Mouse (Mus musculus) spleen, adult 2 months (tissue): ENCODE measurements at regions not wholly inside any gene's neighbourhood (a gene's known extent, or its start where the extent isn't known, plus 50 kb on each side); places are given as distances from the start of the nearest gene placed in this dataset.

Source experiments
- DNase-seq, 2 experiments: peaks; one replicate each; pipeline versions ENCODE4 v3.0.0 to v3.0.0-alpha.2; 2012 to 2021; ENCODE audit warnings: low spot score in 2 of 2, low read depth in 1 of 2
- H3K27ac ChIP-seq: fragments of 200-500 bp; 2 replicates; pipeline ENCODE4 v1.5.1; 2012; ENCODE audit warnings: low read length, inconsistent platforms; ENCODE audit not compliant: insufficient read depth
- H3K27me3 ChIP-seq: fragments of 200-500 bp; 2 replicates; pipeline ENCODE4 v1.6.1; 2012; ENCODE audit warnings: mild to moderate bottlenecking, moderate library complexity, low read length, inconsistent platforms; ENCODE audit not compliant: control insufficient read depth, insufficient read depth
- H3K36me3 ChIP-seq: fragments of 200-500 bp; 2 replicates; pipeline ENCODE4 v1.6.1; 2012; ENCODE audit warnings: mild to moderate bottlenecking, low read length, inconsistent platforms; ENCODE audit not compliant: control insufficient read depth, insufficient read depth
- H3K4me1 ChIP-seq: fragments of 200-500 bp; 2 replicates; pipeline ENCODE4 v1.6.1; 2011; ENCODE audit warnings: inconsistent platforms; ENCODE audit not compliant: control insufficient read depth, insufficient read depth, insufficient read length
- H3K4me3 ChIP-seq: fragments of 200-500 bp; 2 replicates; pipeline ENCODE4 v1.5.1; 2011; ENCODE audit warnings: mild to moderate bottlenecking, inconsistent platforms; ENCODE audit not compliant: insufficient read depth, insufficient read length; ENCODE audit errors: extremely low read depth
- CTCF ChIP-seq: fragments of 200-500 bp; IDR thresholded peaks from 2 replicates; pipeline ENCODE4 v1.5.1; 2011; ENCODE audit warnings: mild to moderate bottlenecking, inconsistent platforms; ENCODE audit not compliant: insufficient read depth, insufficient read length, insufficient replicate concordance; ENCODE audit errors: extremely low read depth
- POLR2A ChIP-seq: fragments of 200-500 bp; IDR thresholded peaks from 2 replicates; pipeline ENCODE4 v1.6.1; 2011; ENCODE audit warnings: low read depth, low read length, inconsistent platforms
- WGBS: fragments of 180-500 bp; shearing (Covaris S2); methylation state at CpG from one replicate; pipeline ENCODE4 v1.1.7; 2018; 5-methylcytosine and 5-hydroxymethylcytosine counted together

DNA sequence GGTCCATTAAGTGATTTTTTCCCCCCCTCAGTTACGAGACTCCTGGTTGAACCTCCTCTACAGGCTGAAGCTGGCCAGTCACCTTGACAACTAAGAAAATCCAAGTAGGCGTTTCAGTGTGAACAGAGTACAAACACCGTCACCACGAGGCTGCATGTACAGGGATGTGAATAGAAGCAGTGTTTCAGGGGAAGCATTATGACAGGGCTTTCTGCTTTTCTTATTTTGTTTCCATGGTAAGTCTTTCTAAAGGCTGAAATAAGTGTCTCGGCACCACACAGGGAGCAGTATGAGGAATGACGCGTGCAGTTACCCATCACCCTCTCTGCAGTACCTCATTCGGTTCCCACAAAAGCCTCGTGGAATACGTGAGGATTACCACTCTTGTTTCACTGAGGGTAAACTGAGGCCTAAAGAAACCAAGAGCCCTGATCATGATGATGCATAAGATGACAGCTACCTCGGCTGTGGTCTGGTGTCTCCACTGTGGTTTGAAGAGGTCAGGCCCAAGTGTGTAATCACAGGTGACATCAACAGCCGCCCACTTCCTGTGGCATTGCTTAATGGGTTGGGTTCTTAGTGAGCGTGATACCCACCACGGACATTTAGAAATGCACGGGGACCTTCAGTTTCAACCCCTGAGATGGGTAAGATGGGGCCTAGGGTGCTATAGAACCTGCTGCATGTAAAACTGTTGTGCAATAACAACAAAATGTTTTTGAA is 230.5 kb downstream of the Foxo1 start:
- DNase-seq: peak in 1 of 2 experiments; percentile 17
- no peaks in the 10 kb centered on the region for H3K36me3 ChIP-seq
- H3K4me1 ChIP-seq: peaks cover 10% of the 10 kb centered on the region; the same call in 1 of the 2 replicates
- TF ChIP-seq CTCF: no peak
- TF ChIP-seq POLR2A: no peak
- H3K27ac ChIP-seq: no peak overlapping the region
- H3K4me3 ChIP-seq: no peak overlapping the region
- no peaks in the 10 kb centered on the region for H3K27me3 ChIP-seq
- WGBS: 65% methylated on average over 15 of the region's 15 CpGs

DNA sequence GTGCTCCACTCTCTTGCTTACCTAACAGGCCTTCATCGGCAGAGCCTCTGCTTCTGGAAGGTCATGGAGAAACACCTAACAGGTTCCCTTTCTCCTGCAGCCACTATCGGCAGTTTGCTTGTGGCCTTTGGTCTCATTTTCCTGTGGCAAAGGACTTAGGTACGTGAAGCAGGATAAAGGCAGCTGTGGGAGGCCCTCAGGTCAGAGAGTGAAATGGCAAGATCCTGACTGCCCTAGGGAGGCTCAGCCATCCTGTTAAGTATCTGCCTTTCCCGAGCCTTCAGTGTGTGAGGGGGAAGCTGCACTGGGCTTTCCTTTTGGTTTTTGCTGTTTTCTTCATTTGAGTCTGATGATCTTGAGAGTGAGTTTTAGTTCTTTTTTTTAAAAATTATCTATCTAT is 228.8 kb downstream of the Foxo1 start:
- H3K27ac ChIP-seq: no peak overlapping the region
- H3K27me3 ChIP-seq: no peaks in the 10 kb centered on the region
- no peak for DNase-seq
- TF ChIP-seq POLR2A: no peak
- TF ChIP-seq CTCF: no peak
- H3K36me3 ChIP-seq: no peaks in the 10 kb centered on the region
- H3K4me1 ChIP-seq: peaks cover 10% of the 10 kb centered on the region; the same call in 1 of the 2 replicates
- no peak overlapping the region for H3K4me3 ChIP-seq
- 91% methylated on average over 4 of the region's 4 CpGs for WGBS

DNA sequence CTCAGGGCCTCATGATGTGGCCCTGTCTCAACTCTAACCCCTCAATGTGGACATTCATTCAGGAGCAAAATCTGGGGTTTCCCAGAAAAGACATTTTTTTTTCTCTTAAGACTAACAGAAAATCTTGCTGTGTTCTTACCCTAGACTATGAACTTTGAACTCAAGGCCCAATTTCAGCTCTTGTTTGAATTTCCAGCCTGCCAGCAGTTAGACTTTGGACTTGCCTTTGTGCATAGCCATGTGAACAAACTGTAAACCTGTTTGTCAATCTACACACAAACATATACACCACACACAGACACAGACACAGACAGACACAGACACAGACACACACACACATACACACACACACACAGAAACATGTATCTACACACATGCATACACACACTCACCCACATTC is 227.3 kb downstream of the Foxo1 start:
- TF ChIP-seq POLR2A: no peak
- TF ChIP-seq CTCF: no peak
- no peak overlapping the region for H3K27ac ChIP-seq
- DNase-seq: no peak

GRCm38 (mm10) chr3:52494924-52495323 is 226.8 kb downstream of the Foxo1 start:
- TF ChIP-seq CTCF (no peak), POLR2A (no peak)
- H3K27me3 ChIP-seq: no peaks in the 10 kb centered on the region
- no peak overlapping the region for H3K27ac ChIP-seq
- H3K4me1 ChIP-seq: peaks cover 10% of the 10 kb centered on the region; the same call in 1 of the 2 replicates
- no peak for DNase-seq
- WGBS: 60% methylated on average over 2 of the region's 2 CpGs
- H3K36me3 ChIP-seq: no peaks in the 10 kb centered on the region
- H3K4me3 ChIP-seq: no peak overlapping the region

More for the DNA sequence above, 227.3 kb downstream of the Foxo1 start:
- Histone ChIP-seq H3K27me3 (no peaks in the 10 kb centered on the region), H3K4me1 (peaks cover 10% of the 10 kb centered on the region; the same call in 1 of the 2 replicates), H3K36me3 (no peaks in the 10 kb centered on the region), H3K4me3 (no peak overlapping the region)

GRCm38 (mm10) chr3:52479186-52479585 is 211.1 kb downstream of the Foxo1 start:
- H3K27ac ChIP-seq: 0 out of 2 replicates have a peak overlapping the region, but pooled peaks have one; percentile 9
- H3K27me3 ChIP-seq: no peaks in the 10 kb centered on the region
- no peak overlapping the region for H3K4me3 ChIP-seq
- no peak for TF ChIP-seq POLR2A
- TF ChIP-seq CTCF: no peak
- peaks cover 9% of the 10 kb centered on the region for H3K4me1 ChIP-seq
- no peak for DNase-seq
- 42% methylated on average over 5 of the region's 5 CpGs for WGBS
- H3K36me3 ChIP-seq: no peaks in the 10 kb centered on the region

DNA sequence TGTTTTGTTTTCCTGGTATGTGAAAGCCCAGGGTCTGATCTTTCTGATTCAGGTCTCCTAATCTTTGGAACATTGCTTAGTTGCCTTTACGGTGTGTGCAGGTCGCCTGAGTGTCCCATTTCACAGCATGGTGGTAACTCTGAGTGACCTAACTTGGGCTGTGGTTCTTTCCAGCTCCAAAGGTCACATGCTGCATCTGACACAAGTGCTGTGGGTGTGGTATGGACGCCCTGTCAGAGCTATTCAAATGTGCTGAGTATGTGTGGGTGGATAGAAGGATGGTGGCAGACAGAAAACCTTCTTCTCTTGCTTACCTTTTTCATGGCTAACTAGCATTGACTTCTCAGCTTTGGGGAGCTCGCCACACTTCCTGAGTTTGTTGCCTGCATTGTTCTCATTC is 201.8 kb downstream of the Foxo1 start:
- no peaks in the 10 kb centered on the region for H3K27me3 ChIP-seq

DNA sequence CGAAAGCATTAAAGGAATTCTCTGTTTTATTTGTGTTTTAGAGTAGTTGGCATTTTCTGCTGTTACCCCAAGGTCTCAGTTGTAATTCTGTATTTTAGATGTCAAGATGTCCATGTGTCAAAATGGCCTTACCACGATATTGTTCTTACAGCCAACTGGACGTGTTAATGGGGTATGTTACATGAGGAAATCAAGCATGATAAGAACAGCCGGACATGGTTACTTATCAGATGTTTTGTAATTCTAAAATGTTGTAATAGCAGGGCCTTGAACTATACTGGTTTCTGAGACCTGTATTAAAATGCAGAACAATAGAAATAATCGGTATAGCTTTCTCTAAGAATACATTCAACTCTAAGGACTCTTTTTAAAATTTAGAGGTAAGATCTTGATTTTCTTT is 201.3 kb downstream of the Foxo1 start:
- no peak overlapping the region for H3K4me3 ChIP-seq
- WGBS: 92% methylated on average over 5 of the region's 5 CpGs
- no peak overlapping the region for H3K27ac ChIP-seq
- no peaks in the 10 kb centered on the region for H3K27me3 ChIP-seq
- peaks cover 6% of the 10 kb centered on the region; the same call in 1 of the 2 replicates for H3K4me1 ChIP-seq
- H3K36me3 ChIP-seq: no peaks in the 10 kb centered on the region
- TF ChIP-seq CTCF (no peak), POLR2A (no peak)
- no peak for DNase-seq

More for the DNA sequence above, 201.8 kb downstream of the Foxo1 start:
- no peak for TF ChIP-seq CTCF
- DNase-seq: no peak
- Histone ChIP-seq H3K4me1 (peaks cover 6% of the 10 kb centered on the region; the same call in 1 of the 2 replicates), H3K27ac (no peak overlapping the region), H3K4me3 (no peak overlapping the region), H3K36me3 (no peaks in the 10 kb centered on the region)
- 73% methylated on average over 4 of the region's 4 CpGs for WGBS
